Mouse (Mus musculus): ENCODE results near the gene Olfr18.
"Not testable (repeated sequence)": the region's sequence is repeated elsewhere in the genome, so short reads cannot be mapped to it uniquely, and the experiment has no call there.

The Olfr18 gene

DNA sequence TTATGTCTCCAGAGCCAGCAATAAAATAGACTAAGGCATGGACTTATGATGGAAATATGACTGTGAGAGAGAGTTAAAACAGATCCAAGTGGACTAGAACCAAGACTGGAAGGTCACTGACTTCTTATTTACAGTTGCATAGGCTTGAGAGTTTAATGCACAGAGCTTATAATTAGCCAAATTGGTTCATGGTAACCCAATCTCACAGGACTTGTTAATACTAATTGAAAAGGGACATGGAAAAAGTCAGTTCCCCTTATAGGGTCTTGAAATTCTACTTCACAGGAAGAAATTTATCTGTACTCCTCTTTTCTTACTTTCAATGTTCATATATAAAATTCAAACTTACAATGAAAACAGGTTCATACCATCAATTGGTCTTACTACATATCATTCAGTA lies at the start of gene Olfr18:
Gene Olfr18, minus strand, starts transcription at position 101 of the 400 bp plus-strand sequence.
- DNase-seq = no peak

GRCm38 (mm10) chr9:20385343-20385703 lies 49.4 kb upstream of the Olfr18 start:
- peak in 1 of 2 experiments; percentile 23 for DNase-seq

DNA sequence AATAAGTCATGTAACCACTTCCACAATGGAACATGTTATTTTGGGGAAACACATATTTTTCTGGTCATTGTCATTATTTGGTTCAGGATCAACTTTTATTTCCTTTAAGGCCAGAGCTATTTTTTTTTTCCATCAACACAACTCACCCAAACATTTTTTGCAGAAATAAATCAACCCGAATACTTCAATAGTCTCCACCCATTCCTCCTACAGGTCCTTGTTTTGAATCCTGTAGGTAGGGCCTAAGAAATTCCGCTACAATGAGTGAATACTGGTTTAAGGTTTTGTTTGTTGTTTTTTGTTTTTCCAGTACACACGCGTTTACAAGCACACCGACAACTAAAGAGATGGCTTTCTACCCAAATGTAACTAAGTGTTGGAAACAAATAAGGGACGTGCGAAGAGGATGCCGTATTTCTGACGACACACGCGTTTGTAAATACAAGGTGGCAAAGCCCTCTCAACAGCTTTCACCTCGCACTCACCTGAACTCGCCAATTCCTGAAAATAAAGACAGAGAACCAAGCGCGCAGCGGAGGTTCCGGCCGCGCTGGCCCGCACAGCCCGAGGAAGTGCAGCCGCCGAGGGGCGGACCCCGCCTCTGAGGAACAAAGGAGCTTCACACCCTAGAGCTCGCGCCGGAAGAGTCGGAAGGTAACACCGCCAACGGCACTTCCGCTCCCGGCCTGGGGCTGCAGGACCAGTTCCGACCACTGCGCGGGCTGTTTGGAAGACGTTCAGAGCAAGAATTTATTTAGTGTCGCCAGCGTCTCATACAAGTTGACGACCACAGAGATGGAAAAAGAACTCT lies 48.8 kb upstream of the Olfr18 start, which contains the start of gene Zfp560:
Gene Zfp560, minus strand, starts transcription at position 646 of the 811 bp plus-strand sequence.
- peak; percentile 87 to 92 for DNase-seq

DNA sequence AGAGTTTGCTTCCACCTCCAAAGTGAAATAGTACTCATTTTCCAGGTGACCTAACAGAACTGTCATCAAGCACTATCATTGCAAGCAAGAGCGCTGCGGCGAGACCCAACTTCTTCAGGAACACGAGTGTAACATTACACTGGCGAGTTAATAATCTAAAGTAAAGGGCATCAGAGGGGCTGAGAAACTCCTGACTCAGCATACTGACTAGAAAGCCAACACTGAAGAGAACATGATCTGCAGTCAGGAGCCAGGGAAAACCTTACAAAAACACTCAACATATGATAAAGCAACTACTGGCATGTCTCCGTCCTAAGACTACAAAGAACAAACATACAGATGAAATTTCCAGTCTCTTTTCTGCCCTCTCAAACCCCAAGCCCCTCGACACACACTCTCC lies 47.8 kb upstream of the Olfr18 start:
- no peak for DNase-seq

GRCm38 (mm10) chr9:20374712-20375111 lies 38.8 kb upstream of the Olfr18 start:
- DNase-seq = no peak

GRCm38 (mm10) chr9:20367311-20367710 lies 31.4 kb upstream of the Olfr18 start:
- no peak for DNase-seq

DNA sequence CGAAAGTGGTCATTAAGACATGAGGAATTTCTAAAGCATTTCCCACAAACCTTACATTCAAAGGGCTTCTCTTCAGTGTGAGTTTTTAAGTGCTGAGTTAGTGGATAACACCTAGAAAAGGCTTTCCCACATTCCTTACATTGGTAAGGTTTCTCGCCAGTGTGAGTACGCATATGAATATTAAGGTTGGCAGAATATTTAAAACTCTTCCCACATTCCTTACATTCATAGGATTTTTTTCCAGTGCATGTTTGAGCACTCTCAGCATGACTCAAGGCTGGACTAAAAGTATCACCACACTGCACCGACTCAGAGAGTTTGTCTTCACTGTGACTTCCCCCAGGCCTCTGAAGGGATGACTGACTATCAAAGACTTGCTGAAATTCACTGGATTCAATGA lies 12.6 kb upstream of the Olfr18 start:
- no peak for DNase-seq

GRCm38 (mm10) chr9:20298232-20298631 lies 37.7 kb downstream of the Olfr18 start, which contains the start of gene Olfr873:
Gene Olfr873, plus strand, starts transcription at chr9:20298532.
- DNase-seq = no peak

DNA sequence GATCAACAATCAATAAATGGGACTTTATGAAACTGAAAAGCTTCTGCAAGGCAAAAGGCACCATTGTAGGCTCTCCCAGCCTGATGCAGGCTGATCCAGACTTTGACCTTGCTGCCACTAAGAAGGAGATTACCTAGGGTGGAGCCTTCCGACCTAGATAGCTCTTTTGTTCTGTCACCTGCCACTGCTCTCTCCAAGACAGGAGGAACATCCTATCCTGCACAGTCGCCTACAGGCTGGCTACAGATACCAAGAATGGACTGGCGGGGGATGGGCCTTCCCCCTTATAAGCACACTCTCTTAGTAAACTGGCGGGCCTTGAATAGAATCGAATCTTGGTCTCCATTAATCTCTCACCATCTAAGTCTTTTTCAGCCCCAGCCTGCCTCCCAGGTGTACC lies 40.3 kb downstream of the Olfr18 start:
- DNase-seq = not testable (repeated sequence)

- no peak for DNase-seq
Observed at GRCm38 (mm10) chr9:20282051-20282450, 53.8 kb downstream of the Olfr18 start, which contains the start of gene Olfr39. Gene Olfr39, plus strand, starts transcription at chr9:20282351.

All from cerebellum, postnatal 36 days (tissue).